Mouse (Mus musculus) midbrain, embryonic 15.5 days (tissue): Measurements from ENCODE around the gene Zbtb9. TPM values are rescaled to one million over a fixed set of nuclear protein-coding genes. Genes with fewer than 3 reads are reported as not detected.

Experiments
- microRNA-seq: library from miRNA; unstranded; fragments of <30 nt; microRNA quantifications from one replicate; pipeline ENCODE4, GENCODE M21; 2016
- polyA plus RNA-seq: library from polyadenylated mRNA; unstranded; fragments of >200 nt; fragmentation: Nextera tagmentation; extraction: Ambion mirVana; gene quantifications from 2 replicates; pipeline ENCODE4 v1.2.1, GENCODE M21; 2015

Zbtb9 gene
- polyA plus RNA-seq, 1 experiment from 2014 or later = 16.9 TPM

Small RNA genes within 50 kb of the gene (microRNA-seq; reads per million reads assigned to microRNA genes)
- gene Mir3083 (1.5 reads per million), gene Mir6968 (not detected)

Other genes with a start within 250 kb of the Zbtb9 start
- gene Bnip1, start 192.1 kb upstream of the Zbtb9 start, polyA plus RNA-seq = 60.6 and 61.5 TPM in 2 replicates
- gene Nkx2-5, start 128.2 kb upstream of the Zbtb9 start, polyA plus RNA-seq = 0.10 and 0.92 TPM in 2 replicates
- gene Kifc5b, start 56.1 kb upstream of the Zbtb9 start, polyA plus RNA-seq = 3.3 and 3.5 TPM in 2 replicates
- 27.2 and 29.5 TPM in 2 replicates for gene Phf1, start 40.1 kb upstream of the Zbtb9 start, polyA plus RNA-seq
- 127 and 131 TPM in 2 replicates for gene Cuta, start 33.6 kb upstream of the Zbtb9 start, polyA plus RNA-seq
- 6.0 and 7.3 TPM in 2 replicates for gene Syngap1, start 31.9 kb upstream of the Zbtb9 start, polyA plus RNA-seq
- 3.5 and 4.2 TPM in 2 replicates for gene Bak1, start 55.8 kb downstream of the Zbtb9 start, polyA plus RNA-seq
- gene Itpr3, start 84.1 kb downstream of the Zbtb9 start, polyA plus RNA-seq = 0.78 and 0.80 TPM in 2 replicates
- gene Uqcc2, start 160.7 kb downstream of the Zbtb9 start, polyA plus RNA-seq = 365 and 372 TPM in 2 replicates
- 0.21 and 0.40 TPM in 2 replicates for gene Ip6k3, start 194.6 kb downstream of the Zbtb9 start, polyA plus RNA-seq
- gene Lemd2, start 231.3 kb downstream of the Zbtb9 start, polyA plus RNA-seq = 26.1 and 26.7 TPM in 2 replicates